Mouse (Mus musculus): ENCODE data around the gene Mobp.

Mobp gene

DNA sequence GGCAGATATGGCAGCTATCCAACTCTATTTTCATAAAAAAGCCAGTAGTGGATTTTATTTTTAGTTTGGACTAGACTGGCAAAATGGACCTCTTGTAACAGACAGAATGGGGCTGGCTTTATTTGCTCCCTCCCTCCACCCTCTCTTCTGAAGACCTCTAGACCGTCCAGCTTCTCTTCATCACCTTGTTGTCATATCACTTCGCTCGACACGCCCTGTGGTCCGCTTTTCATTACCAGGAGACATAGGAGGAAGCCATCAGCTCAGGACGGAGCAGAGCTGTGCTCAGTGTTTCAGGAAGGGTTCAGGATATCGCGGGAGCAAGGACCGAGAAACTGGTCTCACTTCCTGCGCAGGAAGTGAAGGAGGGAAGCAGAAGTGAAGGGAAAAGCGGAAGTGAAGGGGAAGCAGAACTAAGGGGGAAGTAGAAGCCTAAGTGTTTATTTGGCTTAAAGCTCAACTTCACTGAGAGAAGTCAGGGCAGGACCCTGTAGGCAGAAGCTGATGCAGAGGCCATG lies 65.5 kb downstream of the Mobp start:
- DNase-seq = no peak

- no peak for DNase-seq
Measured at GRCm38 (mm10) chr9:120219411-120219810, 69.9 kb downstream of the Mobp start.
